Mouse (Mus musculus) large intestine, adult 2 months (tissue): ENCODE results near the gene Hdac9. TPM values are rescaled to one million over a fixed set of nuclear protein-coding genes. Genes with fewer than 3 reads are reported as not detected.

Experiments used
- DNase-seq: peaks from one replicate; pipeline ENCODE4 v3.0.0-alpha.2; 2012; ENCODE audit warnings: low read depth, low spot score
- WGBS: fragments of 180-500 bp; shearing (Covaris S2); methylation state at CpG from one replicate; pipeline ENCODE4 v1.1.7; 2018; 5-methylcytosine and 5-hydroxymethylcytosine counted together
- polyA plus RNA-seq: library from polyadenylated mRNA; depleted of rRNA; stranded (reverse); fragments of >200 nt; gene quantifications from 2 replicates; pipeline ENCODE4 v1.2.3, GENCODE M21; 2012

Gene Hdac9
- polyA plus RNA-seq, 1 experiment = 1.2 TPM

DNA sequence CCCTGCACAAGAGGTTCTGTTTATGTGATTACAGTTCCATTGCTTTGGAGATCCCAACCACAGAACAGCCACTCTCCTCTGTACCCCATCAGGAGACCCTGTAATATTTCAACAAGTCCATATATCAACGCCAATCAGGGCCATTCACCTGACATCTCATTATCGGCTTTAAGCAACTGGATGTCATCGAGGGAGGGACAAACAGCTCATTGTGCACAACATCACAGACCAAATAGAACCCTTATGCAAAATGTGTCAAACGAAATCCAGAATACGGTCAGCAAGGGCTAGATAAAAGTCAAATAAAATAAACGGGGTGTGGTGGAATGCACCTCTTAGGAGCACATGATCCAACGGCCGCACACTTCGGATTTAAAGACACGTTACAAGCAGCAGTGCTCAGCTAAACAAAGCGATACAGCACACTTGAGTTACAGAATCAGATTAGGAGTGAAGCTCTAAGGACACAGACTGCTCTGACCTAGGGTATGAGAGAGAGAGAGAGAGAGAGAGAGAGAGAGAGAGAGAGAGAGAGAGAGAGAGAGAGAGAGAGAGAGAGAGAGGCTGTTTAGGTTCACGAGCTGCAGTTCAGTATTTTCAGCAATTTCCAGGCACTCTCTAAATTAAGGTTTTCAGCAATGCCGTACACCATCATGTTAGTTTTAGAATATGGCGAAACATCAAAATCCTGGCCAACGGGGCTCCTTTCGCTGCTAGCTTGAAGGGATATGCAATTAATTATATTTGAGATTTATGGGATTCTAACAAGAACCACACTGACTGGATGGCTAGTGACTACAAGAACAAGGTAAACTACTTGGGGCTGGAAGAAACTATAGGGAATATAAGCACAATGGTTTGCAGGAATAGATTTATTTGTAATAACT is 279.4 kb downstream of the Hdac9 start:
- no peak for DNase-seq
- WGBS = 65% methylated on average over 16 of the region's 16 CpGs

DNA sequence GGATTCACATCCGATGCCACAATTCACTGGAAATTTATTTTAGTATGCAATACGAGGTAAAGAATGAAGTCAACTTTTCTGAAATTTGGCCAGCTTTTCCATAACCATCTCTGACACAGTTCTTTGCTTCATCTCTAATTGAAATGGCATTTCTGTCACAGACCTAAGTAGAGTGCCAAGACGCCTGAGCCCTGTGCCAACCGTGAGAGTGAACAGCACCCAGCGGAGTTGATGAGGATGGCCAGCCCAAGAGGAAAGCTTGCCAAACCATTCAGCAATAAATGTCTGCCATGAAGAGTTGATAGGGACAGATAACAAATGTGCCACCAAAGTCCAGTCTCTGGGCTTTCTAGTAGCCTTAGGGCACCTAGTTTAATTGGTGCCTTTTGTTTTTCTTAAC is 297.8 kb downstream of the Hdac9 start:
- WGBS = 76% methylated on average over 5 of the region's 5 CpGs
- no peak for DNase-seq

DNA sequence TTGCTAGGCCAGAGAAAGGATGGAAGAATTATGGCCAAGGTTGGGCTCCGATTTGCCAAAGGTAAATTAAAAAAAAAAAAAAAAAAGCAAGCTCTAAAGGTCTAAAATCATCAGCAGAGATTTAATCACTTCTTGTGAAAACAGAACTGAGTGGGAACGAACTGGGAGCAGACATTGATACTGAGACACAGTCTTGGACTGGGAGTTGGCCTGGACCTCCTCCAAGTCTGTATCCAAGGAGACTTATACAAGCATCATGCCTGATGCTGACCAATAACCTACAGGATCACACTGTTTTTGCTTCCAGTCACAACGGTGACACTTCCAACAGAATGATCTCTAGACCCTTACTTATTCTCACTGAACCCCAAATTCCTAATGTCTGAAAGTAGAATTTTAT is 298.6 kb downstream of the Hdac9 start:
- whole genome bisulfite sequencing = 49% methylated on average over 3 of the region's 3 CpGs
- no peak for DNase-seq

- WGBS = 74% methylated on average over 10 of the region's 10 CpGs
Observed at GRCm38 (mm10) chr12:34617836-34618235, 299.1 kb downstream of the Hdac9 start.

GRCm38 (mm10) chr12:34614796-34615195 is 302.1 kb downstream of the Hdac9 start:
- 84% methylated on average over 5 of the region's 5 CpGs for WGBS

More at GRCm38 (mm10) chr12:34617836-34618235, 299.1 kb downstream of the Hdac9 start:
- no peak for DNase-seq

GRCm38 (mm10) chr12:34612511-34612910 is 304.4 kb downstream of the Hdac9 start:
- no peak for DNase-seq
- 90% methylated on average over 3 of the region's 3 CpGs for WGBS

More at GRCm38 (mm10) chr12:34614796-34615195, 302.1 kb downstream of the Hdac9 start:
- DNase-seq = no peak

- 50% methylated on average over 4 of the region's 4 CpGs for WGBS
- no peak for DNase-seq
Observed at GRCm38 (mm10) chr12:34604521-34604920, 312.4 kb downstream of the Hdac9 start.

GRCm38 (mm10) chr12:34594167-34594793 is 322.6 kb downstream of the Hdac9 start:
- WGBS = 47% methylated on average over 10 of the region's 10 CpGs
- DNase-seq = no peak

- no peak for DNase-seq
- 51% methylated on average over 4 of the region's 4 CpGs for WGBS
Observed at GRCm38 (mm10) chr12:34587171-34587570, 329.7 kb downstream of the Hdac9 start.

GRCm38 (mm10) chr12:34582522-34582921 is 334.4 kb downstream of the Hdac9 start:
- no peak for DNase-seq
- WGBS = 80% methylated on average over 4 of the region's 4 CpGs

DNA sequence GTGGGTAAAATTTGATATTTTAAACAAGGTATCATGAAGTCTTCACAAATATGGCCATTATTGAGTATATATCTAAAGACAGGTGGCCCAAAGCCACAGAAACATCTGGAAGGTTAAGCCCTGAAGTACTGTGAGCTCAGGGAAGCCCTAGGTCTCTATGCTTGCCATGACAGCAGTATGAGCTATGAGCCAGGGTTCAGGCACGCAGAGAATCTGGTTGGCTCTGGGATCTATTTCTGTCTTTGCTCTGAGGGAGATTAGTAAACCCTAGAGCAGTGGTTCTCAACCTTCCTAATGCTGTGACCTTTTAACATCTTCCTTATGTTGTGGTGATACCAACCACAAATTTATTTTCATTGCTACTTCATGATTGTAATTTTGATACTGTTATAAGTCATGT is 337.7 kb downstream of the Hdac9 start:
- 82% methylated on average over 1 of the region's 1 CpGs for WGBS
- DNase-seq = no peak

DNA sequence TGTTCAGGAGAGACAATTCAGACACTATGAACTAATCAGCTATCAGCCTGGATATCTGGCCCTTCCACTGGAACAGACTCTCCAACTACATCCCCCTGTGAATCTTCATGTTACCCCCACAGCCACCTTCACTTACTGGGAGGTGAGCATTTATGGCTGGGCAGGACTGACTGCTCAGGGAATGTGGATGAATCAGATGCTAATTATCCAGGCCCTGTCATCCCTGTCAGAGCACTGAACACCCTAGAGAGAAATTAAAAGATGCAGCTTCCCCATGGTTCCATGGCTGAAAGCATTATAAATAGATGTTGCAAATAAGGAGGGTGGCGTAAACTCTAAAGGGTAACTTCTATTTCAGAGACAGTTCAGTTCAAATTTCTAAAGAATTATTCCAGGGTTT is 345.8 kb downstream of the Hdac9 start:
- no peak for DNase-seq
- WGBS = 93% methylated on average over 1 of the region's 1 CpGs

DNA sequence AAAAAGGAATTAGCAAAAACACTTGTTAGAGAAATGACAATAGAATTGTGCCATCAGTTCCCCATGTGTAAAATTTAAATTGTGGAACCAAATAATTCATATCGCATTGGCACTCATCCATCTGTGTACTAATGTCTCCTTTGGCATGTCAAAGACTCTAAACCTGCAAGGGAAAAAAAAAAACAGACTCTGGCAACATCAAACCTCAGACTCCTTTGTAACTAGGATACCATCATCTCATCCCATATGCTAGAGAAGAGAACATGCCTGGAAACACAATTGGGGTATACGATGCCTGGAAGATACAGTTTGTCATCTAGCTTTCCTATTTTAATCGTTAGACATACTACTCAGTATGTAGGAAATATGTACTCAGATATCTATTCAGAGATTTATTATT is 347.4 kb downstream of the Hdac9 start:
- no peak for DNase-seq
- whole genome bisulfite sequencing = 91% methylated on average over 3 of the region's 3 CpGs

DNA sequence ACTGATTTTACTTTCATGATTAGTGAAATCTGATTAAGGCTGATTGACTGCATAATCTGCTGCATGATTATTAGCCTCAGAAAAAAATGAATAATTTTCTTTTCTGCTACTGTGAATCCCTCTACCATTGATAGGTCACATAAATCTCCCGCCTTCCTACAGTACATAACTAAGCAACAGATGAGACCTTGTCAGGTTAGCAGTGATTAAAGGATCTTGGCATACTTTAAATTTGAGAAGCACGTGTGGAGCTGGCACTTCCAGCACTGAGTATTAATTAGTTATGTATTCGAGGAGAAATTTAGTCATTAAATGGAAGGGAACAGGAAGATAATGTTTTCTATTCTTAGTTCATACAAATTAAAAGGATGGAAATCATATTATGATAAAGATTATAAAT is 347.8 kb downstream of the Hdac9 start:
- no peak for DNase-seq
- WGBS = 73% methylated on average over 3 of the region's 3 CpGs

DNA sequence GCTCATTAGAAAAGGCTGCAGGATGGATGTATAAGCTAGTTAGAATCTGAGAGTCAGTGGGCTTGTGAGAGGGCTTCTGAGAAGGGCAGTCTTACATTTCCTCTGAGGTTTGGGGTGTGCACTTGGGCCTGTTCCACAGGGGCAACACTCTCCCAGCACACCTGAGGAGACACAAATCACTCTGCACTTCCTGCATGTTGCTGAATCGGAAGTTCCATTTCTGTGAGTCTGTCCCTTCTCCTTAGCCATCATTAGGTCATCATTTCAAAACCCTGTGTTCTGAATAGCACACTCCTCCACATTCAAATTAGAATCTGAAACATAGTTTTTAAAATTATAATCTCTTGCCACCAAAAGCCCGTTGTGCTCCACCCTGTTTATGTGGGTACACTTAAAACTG is 354.6 kb downstream of the Hdac9 start:
- 70% methylated on average over 2 of the region's 2 CpGs for WGBS
- no peak for DNase-seq

GRCm38 (mm10) chr12:34559001-34559400 is 357.9 kb downstream of the Hdac9 start:
- 55% methylated on average over 5 of the region's 5 CpGs for WGBS
- DNase-seq = no peak

DNA sequence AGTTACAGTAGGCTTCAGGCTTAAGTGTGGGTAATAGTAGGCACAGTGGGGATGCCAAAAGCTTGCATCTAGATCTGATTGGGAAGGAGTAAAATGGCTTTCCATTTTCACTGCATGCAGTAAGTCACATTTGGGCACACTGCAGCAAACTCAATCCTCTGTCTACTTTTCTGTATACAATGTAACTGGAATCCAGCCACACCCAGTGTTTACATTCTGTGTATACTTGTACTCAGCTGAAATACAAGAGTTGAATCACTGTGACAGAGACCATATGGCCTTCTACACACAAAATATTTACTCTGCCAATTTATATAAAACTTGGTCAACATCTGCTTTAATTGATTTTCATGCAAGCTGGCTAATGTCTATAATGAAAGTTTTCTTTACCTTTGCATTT is 362.1 kb downstream of the Hdac9 start:
- no peak for DNase-seq

- DNase-seq = no peak
- WGBS = 65% methylated on average over 9 of the region's 9 CpGs
Observed at GRCm38 (mm10) chr12:34550268-34550667, 366.6 kb downstream of the Hdac9 start.

DNA sequence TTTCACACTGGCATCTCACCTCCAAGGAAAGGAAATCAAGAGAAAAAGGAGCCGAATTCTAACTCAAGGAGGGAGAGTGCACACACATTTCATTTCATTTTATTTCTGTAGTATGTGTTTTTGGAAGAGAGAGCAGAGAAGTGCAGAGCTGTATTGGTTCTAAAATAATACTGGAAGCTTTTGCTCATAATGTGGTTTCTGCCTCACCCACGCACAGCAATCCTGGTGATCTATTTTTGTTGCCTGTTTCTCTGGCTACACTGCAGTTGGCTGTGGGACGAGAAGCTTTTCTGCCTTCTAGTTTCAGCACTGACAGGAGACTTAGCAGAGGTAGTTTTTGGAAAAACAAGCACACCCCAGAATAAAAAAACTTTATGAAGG is 387.7 kb downstream of the Hdac9 start:
- DNase-seq = no peak
- 40% methylated on average over 3 of the region's 3 CpGs for WGBS

GRCm38 (mm10) chr12:34528201-34529164 is 388.4 kb downstream of the Hdac9 start:
- DNase-seq = no peak
- WGBS = 24% methylated on average over 11 of the region's 11 CpGs
